Mouse (Mus musculus): Measurements from ENCODE around the gene Csgalnact2.

DNA sequence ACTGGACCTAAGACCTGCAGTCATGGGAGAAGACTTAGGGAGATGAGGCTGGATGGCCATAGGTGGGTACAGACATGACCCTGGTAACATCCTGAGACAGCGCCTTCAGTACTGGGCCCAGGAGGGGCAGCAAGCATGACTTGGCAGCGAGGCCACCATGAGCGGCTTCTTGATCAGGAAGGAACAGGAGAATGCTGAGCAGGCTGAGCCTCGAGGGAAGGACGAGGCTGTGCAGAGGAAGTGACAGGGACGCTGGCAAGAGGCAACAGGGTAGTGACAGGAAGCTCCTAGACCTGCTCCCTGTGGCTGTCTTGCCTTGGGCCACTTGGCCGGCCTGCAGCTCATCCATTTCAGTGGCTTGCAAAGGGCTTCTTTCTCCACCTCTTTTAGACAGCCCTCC is 61.5 kb downstream of the Csgalnact2 start:
- TF ChIP-seq CTCF (IDR thresholded peaks at IDR 0.05; ENCODE audit: control insufficient read depth, insufficient read depth, insufficient replicate concordance, low read depth, low read length) (no peak), POLR2A (IDR thresholded peaks at IDR 0.05; ENCODE audit: control insufficient read depth, low read depth, low read length) (no peak)
